ENCODE assay signal across 19 mouse cellular contexts in the genomic region with DNA sequence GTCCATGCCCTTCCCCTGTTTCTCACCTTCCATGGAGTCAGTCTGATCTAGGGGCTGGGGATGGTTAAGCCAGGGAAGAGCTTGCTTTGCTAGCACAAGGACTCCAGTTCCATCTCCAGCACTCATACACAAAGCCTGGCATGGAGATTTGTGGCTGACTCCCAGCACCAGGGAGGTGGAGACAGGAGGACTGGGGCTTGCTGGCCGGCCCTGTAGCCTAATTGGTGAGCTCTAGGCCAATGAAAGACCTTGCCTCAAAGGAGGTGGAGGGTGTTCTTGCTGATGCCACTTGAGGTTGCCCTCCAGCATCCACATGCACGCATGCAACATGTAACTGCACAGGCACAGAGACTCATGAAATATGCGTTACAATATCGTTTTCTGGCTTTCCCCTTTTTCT. TPM values are rescaled to one million over a fixed set of nuclear protein-coding genes. Genes with fewer than 3 reads are reported as not detected.
DNase-seq lines count a peak whose midpoint lies in the region; TF ChIP-seq lines count a peak whose summit lies in the region.
"Had no signal": no experiment of that assay in that cellular context is flagged by ENCODE, and none has a peak within 500 bp of the region (broad histone marks: within the 10 kb centered on the region; RNA-seq: fewer than 3 reads in every experiment).

No protein-coding gene starts in this region.

- DNase-seq in gastrocnemius, adult 2 months = no peak
- no peak for DNase-seq in gastrocnemius, adult 18-20 months (ENCODE audit: low spot score)
- DNase-seq in layer of hippocampus, adult 2 months (ENCODE audit: low spot score in 2 of 2) = no peak
- no peak for DNase-seq in layer of hippocampus, postnatal 14 days (ENCODE audit: low spot score in 2 of 2)
- DNase-seq in induced T-regulatory cell, adult 2 months (ENCODE audit: low read depth) = peak; percentile 30
- no peak for DNase-seq in cerebellum, postnatal 36 days
- no peak for DNase-seq in layer of hippocampus, adult 9-11 months
- DNase-seq: B cell, adult 2 months; cerebellum, adult 9-10 months; embryo, embryonic 11 days; gastrocnemius, postnatal 14 days; lung, adult 18-20 months; lung, postnatal 4 days; thymus, postnatal 36 days had no signal

- intact Hi-C loops in gastrocnemius, adult 2 months (cut with DNase I) = no loop called here

- peak overlapping the region; percentile 9; the same call in 1 of the 2 replicates for H3K27ac ChIP-seq in gastrocnemius, adult 2 months
- H3K27ac ChIP-seq in layer of hippocampus, adult 2 months = peak overlapping the region; percentile 68; the same call in 1 of the 2 replicates
- H3K27ac ChIP-seq in cortical plate, adult 2 months (ENCODE audit: insufficient read depth, low read length) = 0 out of 2 replicates have a peak overlapping the region, but pooled peaks have one; percentile 43
- H3K27ac ChIP-seq: hindbrain, embryonic 10.5 days; kidney, embryonic 15.5 days; midbrain, embryonic 10.5 days had no signal

- TF ChIP-seq CTCF in gastrocnemius, adult 2 months (IDR thresholded peaks at IDR 0.05) = no peak
- TF ChIP-seq CTCF in layer of hippocampus, adult 2 months (conservative IDR thresholded peaks at IDR 0.05) = no peak
- no peak for TF ChIP-seq CTCF in cortical plate, adult 2 months (IDR thresholded peaks at IDR 0.05; ENCODE audit: extremely low read depth, insufficient read depth, low read length)

- peaks cover 8% of the 10 kb centered on the region for H3K4me1 ChIP-seq in cortical plate, adult 2 months (ENCODE audit: control insufficient read depth, insufficient read depth, low read length)

- H3K4me3 ChIP-seq in gastrocnemius, adult 2 months = no peak overlapping the region
- no peak overlapping the region for H3K4me3 ChIP-seq in layer of hippocampus, adult 2 months
- no peak overlapping the region for H3K4me3 ChIP-seq in cortical plate, adult 2 months (ENCODE audit: insufficient read depth, low read length)
- H3K4me3 ChIP-seq: erythroblast, embryonic 14.5 days; hindbrain, embryonic 10.5 days; kidney, embryonic 15.5 days; midbrain, embryonic 10.5 days had no signal

- no peak for TF ChIP-seq POLR2A in cortical plate, adult 2 months (IDR thresholded peaks at IDR 0.05; ENCODE audit: extremely low read depth, insufficient read depth, low read length)

RNA-seq across cellular contexts. Expression of gene Pdcd4, which starts 6.5 kb away (rescaled TPM):
- 10 to 100 TPM; 14.8 to 16.8 TPM for total RNA-seq in gastrocnemius, adult 2 months (2021)
- 10 to 100 TPM; 16.4 to 16.5 TPM for total RNA-seq in gastrocnemius, adult 18-20 months (2021)
- total RNA-seq in layer of hippocampus, adult 2 months (2021) = 100 to 1,000 TPM; 118 to 119 TPM
- total RNA-seq in layer of hippocampus, postnatal 14 days (2021) = 100 to 1,000 TPM; 121 TPM
- polyA plus RNA-seq in cortical plate, adult 2 months (2012; rRNA removed) = 54.9 and 61.1 TPM in 2 replicates

RNA-seq across cellular contexts. Expression of gene Shoc2, which starts 45.6 kb away (rescaled TPM):
- 10 to 100 TPM; 24.0 to 28.3 TPM for total RNA-seq in gastrocnemius, adult 2 months (2021)
- 10 to 100 TPM; 21.9 to 26.0 TPM for total RNA-seq in gastrocnemius, adult 18-20 months (2021)
- 10 to 100 TPM; 50.1 to 50.3 TPM for total RNA-seq in layer of hippocampus, adult 2 months (2021)
- total RNA-seq in layer of hippocampus, postnatal 14 days (2021) = 10 to 100 TPM; 45.6 to 46.8 TPM
- 35.0 and 35.5 TPM in 2 replicates for polyA plus RNA-seq in cortical plate, adult 2 months (2012; rRNA removed)

RNA-seq across cellular contexts. Expression of gene Bbip1, which starts 45.9 kb away (rescaled TPM):
- 10 to 100 TPM; 33.3 to 40.6 TPM for total RNA-seq in gastrocnemius, adult 2 months (2021)
- total RNA-seq in gastrocnemius, adult 18-20 months (2021) = 10 to 100 TPM; 39.2 to 40.7 TPM
- total RNA-seq in layer of hippocampus, adult 2 months (2021) = 10 to 100 TPM; 52.6 to 52.7 TPM
- 10 to 100 TPM; 66.0 to 74.4 TPM for total RNA-seq in layer of hippocampus, postnatal 14 days (2021)
- polyA plus RNA-seq in cortical plate, adult 2 months (2012; rRNA removed) = 81.2 and 89.1 TPM in 2 replicates

Comparison
In these comparisons a context has a peak if more than half of its experiments do, and no peak if none do; other contexts are left out.
1. H3K27ac ChIP-seq: peak in every context shown above with its lines; median percentile 68 in layer of hippocampus, adult 2 months; 43 in cortical plate, adult 2 months; 9 in gastrocnemius, adult 2 months.
2. RNA of gene Pdcd4, which starts 6.5 kb away (total RNA-seq): 121 TPM in layer of hippocampus, postnatal 14 days and 118 to 119 TPM in layer of hippocampus, adult 2 months; 14.8 to 16.8 TPM in gastrocnemius, adult 2 months and 16.4 to 16.5 TPM in gastrocnemius, adult 18-20 months; every median in the first group is over 4 times any median in the second.